Mouse (Mus musculus) monocyte, adult 5-6 weeks (primary cell): ENCODE data around the gene F2rl1. TPM values are rescaled to one million over a fixed set of nuclear protein-coding genes. Genes with fewer than 3 reads are reported as not detected.
"Not testable (repeated sequence)": the region's sequence is repeated elsewhere in the genome, so short reads cannot be mapped to it uniquely, and the experiment has no call there.

Source experiments
- ATAC-seq: fragments of 153-309, 156-312 bp; replicated peaks from 2 replicates; pipeline ENCODE4 v1.8.0; 2017; ENCODE audit warnings: mild to moderate bottlenecking; ENCODE audit not compliant: low TSS enrichment, insufficient number of reproducible peaks, severe bottlenecking, poor library complexity, low FRiP score
- total RNA-seq: library from RNA; stranded (forward); fragments of 200-1000, 200-491, 200-594 nt; gene quantifications from 3 replicates; pipeline ENCODE4 v1.2.3, GENCODE M21; 2017

The F2rl1 gene
- total RNA-seq, 1 experiment from 2014 or later, result 1.9 TPM

GRCm38 (mm10) chr13:95535461-95536116 is 10.6 kb upstream of the F2rl1 start:
- no peak for ATAC-seq

- no peak for ATAC-seq
These were observed 10.0 kb upstream of the F2rl1 start for GRCm38 (mm10) chr13:95535026-95535425.

- no peak for ATAC-seq
These were observed 9.1 kb upstream of the F2rl1 start for GRCm38 (mm10) chr13:95534131-95534561.

GRCm38 (mm10) chr13:95533640-95534039 is 8.6 kb upstream of the F2rl1 start:
- no peak for ATAC-seq

- ATAC-seq, result not testable (repeated sequence)
These were observed 8.1 kb upstream of the F2rl1 start for GRCm38 (mm10) chr13:95533121-95533520.

GRCm38 (mm10) chr13:95531273-95532045 is 6.4 kb upstream of the F2rl1 start:
- ATAC-seq, result no peak

GRCm38 (mm10) chr13:95529246-95529645 is 4.2 kb upstream of the F2rl1 start:
- no peak for ATAC-seq

GRCm38 (mm10) chr13:95524424-95524673 is 678 bp downstream of the F2rl1 start:
- 0 out of 2 replicates have a peak, but pooled peaks have one; percentile 36 for ATAC-seq

GRCm38 (mm10) chr13:95523659-95524423 is 1.2 kb downstream of the F2rl1 start:
- ATAC-seq, result 0 out of 2 replicates have a peak, but pooled peaks have one; percentile 15

- no peak for ATAC-seq
These were observed 2.9 kb downstream of the F2rl1 start for GRCm38 (mm10) chr13:95522176-95522575.

GRCm38 (mm10) chr13:95521029-95521428 is 4.0 kb downstream of the F2rl1 start:
- no peak for ATAC-seq

GRCm38 (mm10) chr13:95514756-95515155 is 10.3 kb downstream of the F2rl1 start:
- ATAC-seq, result no peak

GRCm38 (mm10) chr13:95510054-95510453 is 15.0 kb downstream of the F2rl1 start:
- ATAC-seq, result no peak

- ATAC-seq, result no peak
These were observed 21.6 kb downstream of the F2rl1 start for GRCm38 (mm10) chr13:95503279-95503917.

- no peak for ATAC-seq
These were observed 28.4 kb downstream of the F2rl1 start for GRCm38 (mm10) chr13:95496601-95497000.

GRCm38 (mm10) chr13:95494812-95495211 is 30.2 kb downstream of the F2rl1 start:
- peak; percentile 42; the same call in 1 of the 2 replicates for ATAC-seq

GRCm38 (mm10) chr13:95493296-95493695 is 31.7 kb downstream of the F2rl1 start:
- ATAC-seq, result no peak

- ATAC-seq, result no peak
These were observed 33.7 kb downstream of the F2rl1 start for GRCm38 (mm10) chr13:95491327-95491726.

GRCm38 (mm10) chr13:95484664-95485063 is 40.4 kb downstream of the F2rl1 start:
- ATAC-seq, result no peak
